In the genomic region with DNA sequence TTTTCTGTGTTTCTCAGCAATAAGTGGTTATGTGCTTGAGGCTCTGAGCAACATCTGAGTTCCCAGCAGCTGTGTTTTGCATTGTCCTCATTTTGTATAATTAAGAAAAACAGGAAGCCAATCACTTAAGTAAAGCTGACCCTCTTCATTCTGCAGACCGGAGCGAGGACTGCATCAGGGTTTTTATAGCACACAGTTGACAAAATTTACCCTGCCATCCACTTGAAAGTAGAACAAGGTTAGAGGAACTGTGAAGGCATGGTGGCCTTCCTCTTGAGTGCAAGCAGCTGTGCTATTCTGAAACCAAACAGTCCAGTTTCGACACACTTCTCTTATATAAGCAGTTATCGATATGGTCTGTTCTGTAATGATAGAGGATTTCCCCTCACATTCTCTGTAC, we compare ENCODE assay signal across 15 mouse cellular contexts.
"Had no signal": no experiment of that assay in that cellular context is flagged by ENCODE, and none has a peak within 500 bp of the region (broad histone marks: within the 10 kb centered on the region; RNA-seq: fewer than 3 reads in every experiment).

No protein-coding gene starts in this region.

- H3K9me3 ChIP-seq: limb, embryonic 13.5 days; liver, embryonic 15.5 days; midbrain, embryonic 13.5 days; neural tube, embryonic 15.5 days had no signal

- ATAC-seq: lung, postnatal 0 days; midbrain, embryonic 13.5 days had no signal

- H3K4me3 ChIP-seq: limb, embryonic 13.5 days; liver, embryonic 15.5 days; midbrain, embryonic 13.5 days; myocyte; neural tube, embryonic 15.5 days had no signal

- H3K9ac ChIP-seq: limb, embryonic 13.5 days; liver, embryonic 15.5 days; midbrain, embryonic 13.5 days; neural tube, embryonic 15.5 days had no signal

- H3K27ac ChIP-seq: limb, embryonic 13.5 days; liver, embryonic 15.5 days; midbrain, embryonic 13.5 days; neural tube, embryonic 15.5 days had no signal

- H3K27me3 ChIP-seq: limb, embryonic 13.5 days; liver, embryonic 15.5 days; midbrain, embryonic 13.5 days; neural tube, embryonic 15.5 days had no signal

- DNase-seq: kidney, postnatal 25 days; layer of hippocampus, adult 9-11 months; left cerebral cortex, postnatal 4 days; lung, adult 2 months; lung, postnatal 36 days; right cerebral cortex, adult 18-20 months; right cerebral cortex, postnatal 25 days; thymus, postnatal 4 days had no signal

- H3K4me2 ChIP-seq: limb, embryonic 13.5 days; liver, embryonic 11.5 days; liver, embryonic 15.5 days; midbrain, embryonic 13.5 days; neural tube, embryonic 15.5 days had no signal

- H3K4me1 ChIP-seq: limb, embryonic 13.5 days; liver, embryonic 15.5 days; midbrain, embryonic 13.5 days; neural tube, embryonic 15.5 days had no signal

- H3K36me3 ChIP-seq: limb, embryonic 13.5 days; liver, embryonic 15.5 days; midbrain, embryonic 13.5 days; neural tube, embryonic 15.5 days had no signal
